Mouse (Mus musculus): Measurements from ENCODE around the gene Rtn4ip1.

DNA sequence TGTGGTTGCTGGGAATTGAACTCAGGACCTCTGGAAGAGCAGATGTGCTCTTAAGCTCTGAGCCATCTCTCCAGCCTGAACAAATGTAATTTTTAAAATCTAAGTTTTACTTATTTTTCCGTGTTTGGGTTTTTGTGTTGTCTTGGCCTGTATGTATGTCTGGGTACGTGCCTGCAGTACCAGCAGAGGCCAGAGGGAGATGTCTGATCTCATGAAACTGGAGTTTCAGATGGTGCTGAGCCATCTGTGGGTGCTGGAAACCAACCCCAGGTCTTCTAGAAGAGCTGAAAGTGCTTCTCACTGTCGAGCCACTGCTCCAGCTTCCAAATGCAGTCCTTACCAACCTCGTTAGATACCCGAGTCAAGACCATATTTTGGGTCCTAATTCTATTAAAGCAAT is 89.7 kb downstream of the Rtn4ip1 start:
- no peak for TF ChIP-seq CTCF (IDR thresholded peaks at IDR 0.05; ENCODE audit: control insufficient read depth, insufficient read depth, insufficient read length)
- TF ChIP-seq MYOD1 (IDR thresholded peaks at IDR 0.05; ENCODE audit: control insufficient read depth, insufficient read length, low read depth) = no peak

Data from C2C12 (cell line).